Mouse (Mus musculus): ENCODE data around the gene Dsp.

Dsp gene

DNA sequence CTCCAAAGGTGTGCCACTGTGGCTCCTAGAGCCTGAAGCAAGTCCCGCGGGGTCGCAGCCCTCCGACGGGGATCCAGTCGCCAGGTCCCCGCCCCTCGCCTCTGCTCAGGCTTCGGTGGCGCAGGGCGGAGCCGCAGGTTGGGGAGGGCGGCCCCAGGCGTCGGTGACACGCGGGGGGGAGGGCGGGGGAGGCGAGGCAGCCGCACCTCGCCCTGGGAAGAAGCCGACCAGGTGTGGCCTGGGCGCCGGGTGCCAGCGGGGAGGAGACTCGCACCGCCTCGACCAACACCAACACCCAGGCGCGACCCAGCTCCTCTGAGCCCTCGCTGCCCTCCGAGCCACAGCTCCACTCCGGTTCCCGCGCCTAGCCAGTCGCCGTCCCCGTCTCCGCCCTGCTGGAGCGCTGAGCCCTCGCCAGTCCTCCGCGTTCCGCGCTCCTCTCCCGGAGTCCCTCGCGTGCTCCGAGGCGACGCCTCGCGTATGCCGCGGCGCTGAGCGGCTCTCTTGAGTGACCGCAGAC, at the start of gene Dsp:
Gene Dsp, plus strand, starts transcription at position 226 of the 520 bp plus-strand sequence.
- peak; percentile 46 for DNase-seq (ENCODE audit: low read depth, low spot score)

DNA sequence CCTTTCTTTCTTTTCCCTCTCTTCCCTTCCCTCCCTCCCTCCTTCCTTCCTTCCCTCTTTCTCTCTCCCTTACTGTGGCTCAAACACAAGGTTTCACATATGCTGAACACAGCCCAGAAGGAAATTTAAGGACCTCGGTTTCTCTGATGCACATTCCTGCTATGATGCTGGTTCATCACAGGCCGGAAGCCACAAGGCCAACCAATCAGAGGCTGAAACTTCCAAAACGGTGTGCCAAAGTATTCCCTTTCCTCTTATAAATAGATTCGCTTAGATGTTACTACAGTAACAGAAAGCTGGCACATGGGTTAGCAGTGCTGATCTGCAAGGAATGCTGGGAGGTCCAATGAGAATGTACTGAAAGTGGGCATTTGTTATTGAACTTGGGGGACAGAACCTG, 47.7 kb upstream of the Dsp start:
- DNase-seq (ENCODE audit: low read depth, low spot score): no peak

DNA sequence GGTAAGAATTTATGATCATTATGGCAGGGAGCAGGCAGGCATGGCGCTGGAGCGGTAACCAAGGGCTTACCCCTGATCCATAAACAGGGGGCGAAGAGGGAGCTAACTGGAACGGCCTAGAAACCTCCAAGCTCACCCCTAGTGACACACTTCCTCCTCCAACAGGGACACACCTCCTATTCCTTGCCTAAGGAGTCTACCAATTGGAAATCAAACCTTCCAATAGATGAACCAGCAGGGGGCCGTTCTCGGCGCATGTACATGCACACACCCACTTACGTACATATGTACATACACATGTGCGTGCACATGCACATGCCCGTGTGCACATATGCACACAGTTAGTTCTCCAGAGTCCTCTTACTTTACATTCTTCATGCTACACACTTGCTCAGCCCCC, 46.6 kb upstream of the Dsp start:
- DNase-seq (ENCODE audit: low read depth, low spot score): no peak

DNA sequence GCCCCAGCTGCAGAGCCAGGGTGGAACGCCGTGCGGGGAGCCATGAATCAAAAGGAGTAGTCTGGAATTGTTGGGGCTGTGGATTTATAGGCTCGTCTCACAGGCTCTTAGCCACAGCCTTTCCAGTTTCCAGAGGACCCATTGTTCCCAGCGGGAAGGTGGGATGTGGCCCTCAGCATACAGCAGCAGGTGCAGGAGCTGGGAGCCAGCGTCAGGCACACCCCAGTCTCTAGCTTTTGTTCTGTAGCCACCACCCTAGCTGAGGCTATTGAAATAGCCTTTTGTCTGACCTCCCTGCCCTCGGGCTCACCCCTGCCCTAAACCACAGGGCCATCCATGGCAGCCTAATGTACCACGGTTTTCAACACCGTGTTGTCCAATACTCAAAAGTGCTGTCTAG, 42.0 kb upstream of the Dsp start:
- DNase-seq (ENCODE audit: low read depth, low spot score): no peak

DNA sequence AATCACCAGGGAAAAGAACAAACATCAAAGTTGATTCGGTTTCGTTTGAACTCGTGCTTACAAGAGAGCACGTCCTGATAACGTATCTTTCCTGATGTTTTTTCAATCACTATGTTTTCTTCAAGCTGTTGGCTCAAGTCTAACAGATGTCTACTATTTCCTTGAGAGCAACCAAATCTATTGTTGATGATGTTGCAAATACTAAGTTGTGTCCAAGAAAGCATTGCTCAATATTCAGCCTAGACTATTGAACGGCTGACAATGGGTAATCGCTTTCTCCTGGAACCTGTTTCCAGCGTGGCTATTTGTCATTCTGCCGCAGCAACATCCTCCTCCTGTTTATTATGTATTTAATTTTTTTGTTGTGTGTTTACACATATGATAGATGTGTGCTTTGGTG, 28.8 kb upstream of the Dsp start:
- no peak for DNase-seq (ENCODE audit: low read depth, low spot score)

DNA sequence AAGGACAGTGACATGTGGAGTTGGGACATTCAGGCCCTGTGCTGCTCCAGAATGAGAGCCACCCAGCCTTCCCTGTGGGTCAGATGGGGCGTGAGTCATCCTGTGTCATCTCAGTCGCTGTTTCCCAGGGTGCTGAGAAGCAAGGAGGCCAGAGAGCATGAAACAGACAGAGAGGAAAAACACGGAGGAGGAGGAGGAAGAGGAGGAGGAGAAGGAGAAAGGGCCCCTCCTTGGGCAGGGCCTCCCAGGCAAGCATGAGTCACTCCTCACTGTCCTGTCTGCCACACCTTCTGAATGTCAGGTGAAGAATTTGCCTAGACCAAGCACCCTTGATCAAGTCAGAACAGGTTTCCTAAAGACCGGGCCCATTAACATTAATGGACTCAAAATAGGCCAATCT, 27.4 kb upstream of the Dsp start:
- DNase-seq (ENCODE audit: low read depth, low spot score): no peak

DNA sequence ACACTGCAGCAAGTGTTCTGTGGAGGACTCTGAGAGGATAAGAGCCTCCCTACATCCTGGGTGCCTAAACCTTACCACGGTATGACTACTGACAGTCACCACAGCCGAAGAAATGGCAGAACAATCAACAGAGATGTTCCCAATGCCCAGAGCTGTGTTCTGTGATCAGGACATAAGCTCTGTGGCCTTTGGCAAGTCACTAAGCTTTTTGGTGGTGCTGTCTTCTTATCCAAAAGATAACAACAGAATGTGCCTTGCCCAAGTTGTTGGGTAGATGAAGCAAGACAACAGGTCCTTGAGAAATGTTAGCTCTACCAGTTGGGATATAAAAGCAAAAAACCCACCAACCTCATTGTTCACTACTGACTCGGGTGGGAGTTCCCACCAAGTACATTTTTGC, 23.4 kb upstream of the Dsp start:
- no peak for DNase-seq (ENCODE audit: low read depth, low spot score)

DNA sequence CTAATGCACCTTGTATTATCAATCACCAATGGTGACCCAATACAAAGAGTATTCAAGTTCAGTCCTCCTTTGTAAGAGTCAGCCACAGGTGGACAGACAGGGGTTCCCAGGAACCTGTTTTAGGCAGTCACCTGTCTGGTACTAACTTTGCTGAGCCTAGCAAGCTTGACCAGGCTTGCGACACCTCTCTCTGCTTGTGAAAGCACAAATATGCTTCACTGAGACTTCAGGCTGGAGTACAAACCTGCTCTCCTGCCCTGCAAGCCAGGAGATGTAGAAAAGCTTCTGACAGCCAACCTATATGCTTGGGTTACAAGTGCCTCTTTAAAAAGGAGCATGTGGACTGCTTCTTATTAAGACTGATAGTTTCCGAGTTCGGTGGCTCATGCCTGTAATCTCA, 22.8 kb upstream of the Dsp start:
- DNase-seq (ENCODE audit: low read depth, low spot score): no peak

DNA sequence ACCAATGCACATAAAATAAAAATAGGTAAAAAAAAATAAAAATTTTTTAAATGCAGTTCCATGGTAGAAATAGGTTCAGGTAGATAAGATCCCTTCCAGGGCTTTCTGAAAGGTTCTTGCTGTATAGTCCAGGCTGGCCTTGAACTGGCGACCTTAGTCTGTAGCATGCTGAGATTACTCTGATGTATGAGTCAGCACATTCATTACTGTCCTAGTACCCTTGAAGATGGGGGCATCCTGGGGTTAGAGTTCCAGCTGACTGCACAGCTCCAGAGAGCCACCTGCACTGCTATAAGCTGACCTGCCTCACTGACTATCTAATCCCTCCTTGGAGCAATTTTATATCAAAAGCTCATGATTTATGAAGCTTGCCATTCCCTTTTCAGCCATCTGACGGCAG, 21.6 kb upstream of the Dsp start:
- no peak for DNase-seq (ENCODE audit: low read depth, low spot score)

DNA sequence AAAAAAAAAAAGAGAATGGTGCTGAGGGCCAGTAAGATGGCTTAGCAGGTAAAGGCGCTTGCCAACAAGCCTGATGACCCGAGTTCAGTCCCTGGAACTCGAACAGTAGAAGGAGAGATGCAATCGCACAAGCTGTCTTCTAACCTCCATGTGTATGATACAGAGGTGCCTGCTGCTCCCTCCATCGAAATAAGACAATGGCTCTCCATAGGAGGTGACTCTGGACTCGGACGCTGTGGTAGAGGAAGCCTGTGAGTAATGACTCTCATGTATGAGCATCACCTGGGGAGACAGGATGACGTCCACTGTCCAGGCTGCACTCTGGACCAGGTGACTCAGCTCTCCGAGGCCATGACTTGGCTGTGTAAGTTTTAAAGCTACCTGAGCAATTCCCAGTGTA, 21.0 kb upstream of the Dsp start:
- no peak for DNase-seq (ENCODE audit: low read depth, low spot score)

DNA sequence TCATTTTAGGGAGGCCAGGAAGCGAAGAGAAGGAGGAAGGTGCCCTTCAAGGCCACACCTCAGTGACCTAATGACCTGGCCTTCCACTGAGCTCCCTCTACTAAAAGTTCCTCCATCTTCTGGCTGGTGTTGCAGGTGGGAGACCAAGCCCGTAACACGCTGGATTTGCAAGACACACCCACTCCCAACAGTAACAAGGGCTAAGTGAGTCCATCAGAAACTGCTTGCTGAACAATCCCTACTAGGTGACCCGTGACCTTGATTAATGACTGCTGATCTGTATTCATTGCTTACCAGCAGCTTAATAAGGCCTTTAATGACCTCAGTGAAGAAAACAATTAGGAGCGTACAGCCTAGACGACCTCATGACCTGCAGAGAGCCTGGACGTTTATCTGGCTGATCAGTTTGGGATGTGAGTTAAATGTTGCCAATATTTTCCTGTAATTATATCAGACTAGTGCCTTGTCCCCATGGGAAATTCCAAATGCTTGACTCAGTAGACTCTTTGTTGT, 18.0 kb upstream of the Dsp start:
- no peak for DNase-seq (ENCODE audit: low read depth, low spot score)

DNA sequence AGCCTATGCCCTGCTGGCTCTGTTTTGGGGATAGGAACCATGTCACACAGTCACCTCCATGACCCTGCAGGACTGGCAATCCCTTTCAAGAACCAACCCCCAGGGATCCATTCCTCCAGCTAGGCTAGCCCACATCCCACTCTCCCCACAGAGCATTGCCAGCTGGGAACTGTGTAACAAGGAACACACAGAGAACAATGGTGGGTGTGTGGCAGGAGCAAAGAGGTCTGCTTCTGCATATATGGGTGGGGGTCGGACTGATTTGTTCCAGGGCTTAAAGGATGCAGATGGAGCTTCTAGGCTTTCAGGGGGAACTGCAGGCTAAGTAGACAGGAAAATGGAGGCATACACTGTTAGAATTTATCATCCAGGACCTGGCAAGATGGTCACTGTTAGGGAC, 10.6 kb upstream of the Dsp start:
- no peak for DNase-seq (ENCODE audit: low read depth, low spot score)

DNA sequence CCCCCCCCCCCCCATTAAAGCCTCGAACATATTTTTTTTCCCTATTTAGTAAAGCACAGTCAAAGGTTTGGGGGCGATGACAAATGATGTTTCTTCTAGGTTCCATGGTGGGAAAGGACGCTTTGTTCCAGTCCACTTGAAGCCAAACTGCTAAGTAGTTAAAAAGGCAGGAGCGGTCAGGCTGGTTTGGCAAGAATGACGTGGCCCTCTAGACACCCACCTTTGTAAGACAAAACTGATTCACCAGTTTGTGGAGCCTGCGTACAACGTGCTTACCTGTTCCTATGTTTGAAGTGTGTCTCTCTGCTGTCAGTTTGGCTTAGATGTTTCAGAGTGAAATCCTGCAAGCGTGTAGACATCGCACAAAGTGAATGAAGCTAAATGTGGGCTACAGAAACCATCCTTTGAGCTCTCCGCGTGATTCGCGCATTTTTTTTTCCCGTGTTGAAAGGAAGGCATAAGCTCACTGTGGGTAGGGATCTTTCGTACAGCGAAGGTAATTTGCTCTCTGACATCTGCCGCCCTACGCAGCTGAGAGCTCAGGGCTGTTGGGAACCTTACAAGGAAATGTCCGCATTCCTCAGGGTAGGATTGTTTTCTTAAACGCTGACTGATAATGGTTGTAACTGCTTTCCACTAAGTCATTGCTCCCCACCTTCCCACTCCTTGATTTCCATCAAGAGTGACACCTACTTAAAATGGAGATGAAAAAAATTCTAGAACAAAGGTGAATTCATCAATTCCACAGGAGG, 6.0 kb upstream of the Dsp start:
- no peak for DNase-seq (ENCODE audit: low read depth, low spot score)

DNA sequence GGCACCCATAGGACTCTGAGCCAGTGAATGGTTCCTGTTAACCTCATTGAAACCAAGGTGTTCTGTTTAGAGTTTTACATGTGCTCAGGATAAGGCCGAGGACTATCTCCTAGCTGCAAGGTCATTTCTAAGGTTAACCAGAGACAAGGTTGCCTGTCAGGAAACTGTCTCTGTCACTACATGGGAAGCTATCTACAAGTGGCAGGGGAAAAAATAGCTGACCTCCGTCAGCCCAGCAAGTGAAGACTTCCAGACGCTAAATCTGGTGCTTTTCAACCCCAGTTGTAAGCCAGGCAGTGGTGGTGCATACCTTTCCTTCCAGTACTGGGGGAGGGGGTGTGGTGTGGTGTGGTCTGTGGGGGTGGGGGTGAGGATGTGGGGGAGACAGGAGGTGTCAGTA, 2.7 kb upstream of the Dsp start:
- DNase-seq (ENCODE audit: low read depth, low spot score): no peak

DNA sequence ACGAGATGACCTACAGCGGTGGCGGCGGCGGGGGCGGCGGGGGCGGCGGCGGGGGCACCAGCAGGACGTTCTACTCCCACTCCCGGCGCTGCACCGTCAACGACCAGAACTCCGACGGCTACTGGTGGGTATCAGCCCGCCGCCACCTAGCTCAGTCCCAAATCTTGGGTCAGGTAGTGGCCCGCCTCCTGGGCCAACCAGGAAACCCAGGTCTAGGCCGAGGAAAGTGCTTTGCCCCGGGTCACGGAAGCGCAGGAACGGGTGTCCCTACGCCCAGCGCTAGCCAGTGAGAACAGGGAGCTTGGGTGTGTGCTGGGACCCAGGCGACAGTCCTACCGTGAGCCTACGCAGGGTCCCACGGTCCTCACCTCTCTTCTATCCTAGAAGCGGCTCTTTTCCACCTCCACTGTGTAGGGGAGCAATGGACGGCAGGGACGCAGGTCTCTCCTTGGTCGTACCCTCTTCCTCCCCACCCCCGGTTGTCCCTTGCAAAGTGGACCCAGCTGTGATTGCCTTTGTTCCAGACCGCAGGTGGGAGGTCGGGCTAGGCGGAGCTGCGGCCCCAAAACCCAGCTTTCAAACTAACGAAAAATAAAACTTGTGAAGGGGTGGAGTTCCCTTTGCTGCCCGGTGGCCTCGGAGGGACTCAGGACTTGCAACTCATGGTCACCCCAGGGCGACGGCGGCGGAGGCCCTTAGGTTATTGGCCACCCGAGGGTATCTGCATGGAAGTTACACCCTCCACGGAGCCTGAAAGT, 756 bp downstream of the Dsp start:
- DNase-seq (ENCODE audit: low read depth, low spot score): peak; percentile 18

DNA sequence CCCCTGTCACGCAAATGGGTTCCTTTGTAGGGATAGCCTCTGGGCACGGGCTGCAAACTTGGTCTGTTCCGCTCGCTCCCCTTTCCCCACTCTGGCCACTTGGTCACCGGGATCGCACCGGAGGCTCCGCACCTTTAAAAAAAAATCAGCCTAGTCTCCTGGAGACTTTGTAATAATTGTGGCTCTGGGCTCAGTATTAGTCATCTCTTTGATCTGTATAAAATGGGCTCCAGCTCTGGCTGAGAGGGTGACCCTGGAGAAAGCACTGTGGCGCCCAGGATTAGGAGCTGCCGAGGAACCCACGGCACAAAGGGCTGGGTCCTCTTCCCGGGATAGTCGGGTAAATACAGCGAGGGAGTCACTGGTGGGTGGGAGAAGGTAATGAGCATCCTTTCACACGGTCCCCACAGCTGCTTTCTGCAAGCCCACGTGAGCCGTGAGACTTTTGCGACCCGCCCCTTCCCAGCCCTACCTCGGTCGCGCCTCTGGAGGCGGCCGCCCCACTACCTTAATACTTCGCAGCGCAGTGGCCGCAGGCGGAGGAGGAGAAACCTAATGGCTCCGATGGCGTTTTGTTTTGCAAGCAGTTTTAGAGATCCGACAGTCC, 1.4 kb downstream of the Dsp start:
- DNase-seq (ENCODE audit: low read depth, low spot score): peak; percentile 39

DNA sequence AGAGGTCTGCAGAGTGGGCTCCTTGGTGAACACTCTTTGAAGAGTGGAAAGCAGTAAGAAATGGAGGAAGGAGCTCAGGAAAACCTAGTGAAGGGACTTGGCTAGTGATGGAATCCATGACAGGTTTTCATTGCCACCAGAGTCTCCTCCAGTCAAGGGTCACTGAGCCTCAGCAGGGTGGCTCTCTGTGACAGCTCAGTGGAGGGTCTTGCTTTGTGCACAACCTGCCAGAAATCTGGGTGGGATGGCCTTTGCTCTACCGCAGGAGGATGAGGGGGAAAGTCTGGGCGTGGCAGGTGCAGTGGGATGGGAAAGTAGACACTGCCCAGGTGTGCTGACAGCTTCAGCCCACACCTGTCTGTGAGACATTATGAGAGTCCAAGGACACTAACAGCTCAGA, 4.4 kb downstream of the Dsp start:
- DNase-seq (ENCODE audit: low read depth, low spot score): no peak

DNA sequence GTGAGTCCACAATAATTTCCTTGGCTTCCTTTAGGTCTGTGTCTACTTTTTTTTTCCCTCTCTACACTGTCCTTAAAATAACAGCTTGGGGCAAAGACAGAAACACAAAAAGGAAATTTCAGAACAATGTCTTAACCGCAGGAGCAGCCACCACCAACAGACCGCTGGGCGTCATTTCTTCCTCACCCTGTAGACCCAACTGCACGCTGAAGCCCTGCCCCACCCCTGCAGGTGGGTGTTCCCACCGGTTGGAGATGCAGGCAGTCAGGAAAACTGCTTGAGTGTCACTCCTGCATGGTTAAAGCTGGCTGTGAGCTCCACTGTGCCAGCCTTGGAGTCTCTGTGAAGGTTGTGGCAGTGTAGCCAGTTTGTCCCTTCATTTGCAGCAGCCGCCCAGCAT, 6.5 kb downstream of the Dsp start:
- DNase-seq (ENCODE audit: low read depth, low spot score): no peak

DNA sequence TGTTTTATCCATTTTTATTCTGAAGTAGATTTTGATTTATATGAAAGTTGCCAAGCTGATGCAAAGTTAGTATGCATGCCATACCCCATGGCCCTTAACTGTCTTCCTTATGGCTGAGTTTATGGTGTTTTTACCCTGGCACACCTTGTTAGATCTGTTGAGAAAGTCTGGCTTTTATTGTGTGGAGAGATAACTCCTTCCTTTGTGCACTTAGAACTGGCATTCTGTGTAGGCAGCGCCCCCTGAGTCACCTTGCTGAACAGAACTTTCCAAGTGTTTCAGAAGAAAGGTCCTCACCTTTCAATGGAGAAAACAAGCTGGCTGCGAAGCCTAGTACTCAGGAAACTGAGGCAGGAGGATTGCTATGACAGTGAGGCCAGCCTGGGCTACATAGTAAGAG, 10.9 kb downstream of the Dsp start:
- no peak for DNase-seq (ENCODE audit: low read depth, low spot score)

DNA sequence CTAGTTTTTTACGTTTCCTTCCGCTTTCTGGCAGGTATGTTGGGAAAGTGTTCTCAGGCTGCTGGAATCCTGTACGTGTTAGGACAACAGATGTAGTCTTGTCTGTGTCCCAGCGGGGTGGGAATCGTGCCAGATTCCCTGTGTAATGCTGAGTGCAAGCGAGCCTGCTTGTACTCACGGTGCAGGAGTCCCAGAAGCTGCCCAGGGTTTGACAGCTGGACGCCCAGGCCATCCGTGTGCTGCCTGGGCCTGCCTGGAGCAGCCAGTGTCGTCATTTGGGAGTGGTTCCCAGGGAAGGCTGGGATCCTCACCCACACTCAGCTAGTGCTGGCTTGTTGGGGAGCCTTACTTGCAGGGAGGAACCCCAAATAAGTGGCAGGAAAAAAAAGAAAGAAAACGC, 11.6 kb downstream of the Dsp start:
- no peak for DNase-seq (ENCODE audit: low read depth, low spot score)

DNA sequence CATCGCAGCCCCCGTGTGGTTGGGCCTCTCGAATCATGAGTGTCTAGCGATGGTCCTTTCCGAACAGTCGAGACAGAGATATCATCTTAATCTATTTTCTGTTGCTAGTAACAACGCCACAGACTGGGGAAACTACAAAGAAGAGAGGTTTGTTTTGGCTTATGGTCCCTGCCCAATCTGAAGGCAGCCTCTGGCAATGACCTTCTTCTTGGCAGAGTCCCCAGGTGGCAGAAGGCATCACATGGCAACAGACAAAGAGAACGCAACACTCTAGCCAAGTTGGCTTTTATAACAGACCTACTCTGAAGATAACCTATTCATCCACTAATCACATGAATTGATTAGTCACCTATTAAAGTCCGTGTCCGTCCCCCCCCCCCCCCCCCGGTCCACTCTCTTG, 13.8 kb downstream of the Dsp start:
- no peak for DNase-seq (ENCODE audit: low read depth, low spot score)

DNA sequence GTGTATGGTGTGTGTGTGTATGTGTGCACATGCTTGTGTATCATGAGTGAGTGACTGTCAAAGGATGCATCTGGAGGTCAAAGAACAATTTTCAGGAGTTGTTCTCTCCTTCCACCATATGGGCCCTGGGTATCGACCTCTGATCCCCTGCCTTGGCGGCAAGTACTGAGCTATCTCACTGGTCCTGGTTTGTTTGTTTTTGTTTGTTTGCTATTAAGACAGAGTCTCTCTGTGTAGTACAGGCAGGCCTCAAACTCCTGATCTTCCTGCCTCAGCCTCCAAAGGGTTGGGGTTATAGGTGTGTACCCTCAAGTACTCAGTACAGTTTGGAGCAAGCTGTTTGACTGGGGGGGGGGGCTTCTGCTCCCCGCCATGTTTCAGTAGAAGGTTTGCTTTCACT, 16.0 kb downstream of the Dsp start:
- DNase-seq (ENCODE audit: low read depth, low spot score): no peak

DNA sequence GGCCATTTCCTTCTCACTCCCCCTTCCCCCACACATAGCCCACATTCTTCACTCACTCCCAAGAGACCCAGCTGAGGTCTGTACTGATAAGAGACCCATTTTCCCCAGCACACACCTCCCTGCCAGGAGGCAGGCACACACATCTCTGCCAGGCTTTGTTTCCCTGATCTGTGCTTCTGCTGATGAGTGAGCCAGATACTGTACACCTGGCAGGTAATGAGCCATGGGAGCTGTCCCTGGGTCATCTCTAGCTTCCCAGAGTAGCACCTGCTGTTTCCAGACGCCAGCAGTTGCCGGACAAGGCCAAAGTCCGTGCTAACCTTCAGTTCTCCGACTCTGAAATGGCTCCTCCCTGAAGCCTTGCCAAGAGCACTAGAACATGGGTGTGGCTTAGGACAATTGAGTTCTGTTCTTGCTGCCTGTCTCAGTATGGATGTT, 19.6 kb downstream of the Dsp start:
- no peak for DNase-seq (ENCODE audit: low read depth, low spot score)

Data from CD4-positive, CD25-positive, alpha-beta regulatory T cell, adult 2 months (primary cell).